Mouse (Mus musculus): ENCODE measurements around the gene Mucl2. TPM values are rescaled to one million over a fixed set of nuclear protein-coding genes. Genes with fewer than 3 reads are reported as not detected.

The Mucl2 gene
- polyA plus RNA-seq (2014; fragmentation: Illumina TruSeq; extraction: RNeasy Lipid Tissue Mini Kit (QIAGEN cat#74804); ENCODE audit: insufficient read depth, low read depth, low replicate concordance), result not detected

GRCm38 (mm10) chr15:103899212-103899611, at the start of gene Mucl2:
Gene Mucl2 (minus strand): TSS chr15:103899312.

Other genes with a start within 250 kb of the Mucl2 start
- not detected for gene Mucl1, start 143.8 kb downstream of the Mucl2 start, polyA plus RNA-seq (2014; fragmentation: Illumina TruSeq; extraction: RNeasy Lipid Tissue Mini Kit (QIAGEN cat#74804); ENCODE audit: insufficient read depth, low read depth, low replicate concordance)